Mouse (Mus musculus): ENCODE measurements around the gene Pnmal1.

DNA sequence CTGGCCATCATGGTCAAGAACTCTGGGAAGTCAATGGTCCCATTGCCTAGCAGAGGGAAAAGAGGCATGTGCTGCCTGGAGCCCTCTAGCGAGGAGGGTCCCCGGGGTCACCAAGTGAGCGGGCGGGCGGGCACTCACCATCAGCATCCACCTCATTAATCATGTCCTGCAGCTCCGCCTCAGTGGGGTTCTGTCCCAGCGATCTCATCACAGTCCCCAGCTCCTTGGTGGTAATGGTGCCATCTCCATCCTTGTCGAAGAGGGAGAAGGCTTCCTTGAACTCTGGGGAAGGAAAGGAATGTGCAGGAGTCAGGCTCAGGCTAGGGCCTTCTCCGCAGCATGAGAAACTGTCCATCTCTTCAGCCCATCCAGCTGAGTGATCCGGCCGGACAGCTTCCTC is 42.0 kb upstream of the Pnmal1 start:
- TF ChIP-seq CTCF (IDR thresholded peaks at IDR 0.05; ENCODE audit: low read depth) (no peak), EP300 (optimal IDR thresholded peaks at IDR 0.05) (no peak)

All from stomach, postnatal 0 days (tissue).